Mouse (Mus musculus): ENCODE measurements around the gene Hoxa3.

- TF ChIP-seq CTCF (IDR thresholded peaks at IDR 0.05; ENCODE audit: low read depth, low read length) (no peak), POLR2A (IDR thresholded peaks at IDR 0.05; ENCODE audit: borderline replicate concordance, low read depth, low read length) (no peak)
These were observed 22.1 kb upstream of the Hoxa3 start for GRCm38 (mm10) chr6:52235267-52235666.
